Mouse (Mus musculus) limb, embryonic 14.5 days (tissue): ENCODE measurements at regions not wholly inside any gene's neighbourhood (a gene's known extent, or its start where the extent isn't known, plus 50 kb on each side); places are given as distances from the start of the nearest gene placed in this dataset.

Experiments used
- ATAC-seq: fragments of 200-750 bp; cut with Nextera tagmentation; 2 replicates; pipeline ENCODE4 v1.8.0; 2017; ENCODE audit warnings: low read depth, moderate number of reproducible peaks, moderate TSS enrichment; ENCODE audit not compliant: low FRiP score
- DNase-seq: peaks from one replicate; pipeline ENCODE4 v3.0.0-alpha.2; 2015; ENCODE audit warnings: low spot score
- H3K27ac ChIP-seq: fragments of 300-500 bp; sonication (generic); replicated peaks from 2 replicates; pipeline ENCODE4 v1.5.1; 2014; ENCODE audit warnings: low read depth, mild to moderate bottlenecking, low read length, moderate library complexity, mixed read lengths
- H3K27me3 ChIP-seq: fragments of 300-500 bp; sonication (generic); 2 replicates; pipeline ENCODE4 v1.6.1; 2014; ENCODE audit warnings: low read length, mixed read lengths; ENCODE audit not compliant: control insufficient read depth, insufficient read depth
- H3K36me3 ChIP-seq: fragments of 300-500 bp; sonication (generic); 2 replicates; pipeline ENCODE4 v1.6.1; 2014; ENCODE audit warnings: mild to moderate bottlenecking, low read length, moderate library complexity, mixed read lengths; ENCODE audit not compliant: control insufficient read depth, insufficient read depth
- H3K4me1 ChIP-seq: fragments of 300-500 bp; sonication (generic); 2 replicates; pipeline ENCODE4 v1.6.1; 2014; ENCODE audit warnings: antibody characterized with exemption, low read length, mixed read lengths; ENCODE audit not compliant: control insufficient read depth, insufficient read depth
- H3K4me2 ChIP-seq: fragments of 300-500 bp; sonication (generic); replicated peaks from 2 replicates; pipeline ENCODE4 v1.6.1; 2014; ENCODE audit warnings: low read depth, mild to moderate bottlenecking, low read length, moderate library complexity; ENCODE audit not compliant: severe bottlenecking
- H3K4me3 ChIP-seq: fragments of 300-500 bp; sonication (generic); replicated peaks from 2 replicates; pipeline ENCODE4 v1.5.1; 2014; ENCODE audit warnings: low read length
- H3K9ac ChIP-seq: fragments of 300-500 bp; sonication (generic); 2 replicates; pipeline ENCODE4 v1.6.1; 2014; ENCODE audit warnings: mild to moderate bottlenecking, low read depth, low read length, moderate library complexity; ENCODE audit not compliant: severe bottlenecking
- H3K9me3 ChIP-seq: fragments of 300-500 bp; sonication (generic); 2 replicates; pipeline ENCODE4 v1.6.1; 2016; ENCODE audit warnings: low read length; ENCODE audit not compliant: control insufficient read depth
- POLR2A ChIP-seq: fragments of 200-500 bp; IDR thresholded peaks from 2 replicates; pipeline ENCODE4 v1.8.0; 2012; ENCODE audit warnings: inconsistent platforms, mild to moderate bottlenecking, moderate library complexity, borderline replicate concordance; ENCODE audit not compliant: insufficient read depth, insufficient read length; ENCODE audit errors: extremely low read depth
- WGBS: fragments of 180-500 bp; shearing (Covaris S2); extraction: QIAGEN DNeasy Blood & Tissue Kit; methylation state at CpG from one replicate; pipeline ENCODE4 v1.1.7; 2014; 5-methylcytosine and 5-hydroxymethylcytosine counted together

GRCm38 (mm10) chr11:52533379-52533778 lies 137.2 kb downstream of the 9530068E07Rik start:
- Histone ChIP-seq H3K4me3 (no peak overlapping the region), H3K27me3 (0 out of 2 replicates have a peak, but pooled peaks cover 7% of the 10 kb centered on the region), H3K4me2 (no peak overlapping the region), H3K9me3 (no peaks in the 10 kb centered on the region), H3K4me1 (0 out of 2 replicates have a peak, but pooled peaks cover 4% of the 10 kb centered on the region), H3K9ac (no peak overlapping the region), H3K27ac (no peak overlapping the region), H3K36me3 (no peaks in the 10 kb centered on the region)
- no peak for TF ChIP-seq POLR2A
- ATAC-seq (no peak), DNase-seq (no peak)
- WGBS: 44% methylated on average over 5 of the region's 5 CpGs

- no peak overlapping the region for H3K4me3 ChIP-seq
- H3K27me3 ChIP-seq: 0 out of 2 replicates have a peak, but pooled peaks cover 7% of the 10 kb centered on the region
- no peaks in the 10 kb centered on the region for H3K36me3 ChIP-seq
- no peak overlapping the region for H3K4me2 ChIP-seq
- no peak overlapping the region for H3K27ac ChIP-seq
- no peak overlapping the region for H3K9ac ChIP-seq
- no peak for ATAC-seq
- 0 out of 2 replicates have a peak, but pooled peaks cover 6% of the 10 kb centered on the region for H3K4me1 ChIP-seq
- 45% methylated on average over 13 of the region's 13 CpGs for WGBS
- no peak for DNase-seq
- no peaks in the 10 kb centered on the region for H3K9me3 ChIP-seq
- no peak for TF ChIP-seq POLR2A
Measured at GRCm38 (mm10) chr11:52534586-52534985, 138.4 kb downstream of the 9530068E07Rik start.

GRCm38 (mm10) chr11:52536211-52536610 lies 140.0 kb downstream of the 9530068E07Rik start:
- no peak for ATAC-seq

GRCm38 (mm10) chr11:52536841-52537240 lies 140.6 kb downstream of the 9530068E07Rik start:
- 67% methylated on average over 11 of the region's 11 CpGs for WGBS
- no peak overlapping the region for H3K4me2 ChIP-seq
- no peak overlapping the region for H3K9ac ChIP-seq
- no peak overlapping the region for H3K27ac ChIP-seq
- ATAC-seq (no peak), DNase-seq (no peak)
- H3K4me1 ChIP-seq: 0 out of 2 replicates have a peak, but pooled peaks cover 11% of the 10 kb centered on the region
- no peak for TF ChIP-seq POLR2A
- H3K9me3 ChIP-seq: no peaks in the 10 kb centered on the region
- no peaks in the 10 kb centered on the region for H3K36me3 ChIP-seq
- H3K4me3 ChIP-seq: no peak overlapping the region
- 0 out of 2 replicates have a peak, but pooled peaks cover 7% of the 10 kb centered on the region for H3K27me3 ChIP-seq

More at GRCm38 (mm10) chr11:52536211-52536610, 140.0 kb downstream of the 9530068E07Rik start:
- no peak overlapping the region for H3K9ac ChIP-seq
- no peaks in the 10 kb centered on the region for H3K36me3 ChIP-seq
- H3K4me3 ChIP-seq: no peak overlapping the region
- H3K4me1 ChIP-seq: 0 out of 2 replicates have a peak, but pooled peaks cover 11% of the 10 kb centered on the region
- no peaks in the 10 kb centered on the region for H3K9me3 ChIP-seq
- no peak for DNase-seq
- 73% methylated on average over 2 of the region's 2 CpGs for WGBS
- H3K4me2 ChIP-seq: no peak overlapping the region
- 0 out of 2 replicates have a peak, but pooled peaks cover 7% of the 10 kb centered on the region for H3K27me3 ChIP-seq
- no peak overlapping the region for H3K27ac ChIP-seq
- TF ChIP-seq POLR2A: no peak

- Histone ChIP-seq H3K4me2 (no peak overlapping the region), H3K9me3 (no peaks in the 10 kb centered on the region), H3K27me3 (0 out of 2 replicates have a peak, but pooled peaks cover 7% of the 10 kb centered on the region), H3K36me3 (no peaks in the 10 kb centered on the region), H3K4me3 (no peak overlapping the region), H3K27ac (no peak overlapping the region), H3K4me1 (0 out of 2 replicates have a peak, but pooled peaks cover 11% of the 10 kb centered on the region), H3K9ac (no peak overlapping the region)
- 50% methylated on average over 4 of the region's 4 CpGs for WGBS
- ATAC-seq (no peak), DNase-seq (no peak)
- no peak for TF ChIP-seq POLR2A
Measured at GRCm38 (mm10) chr11:52537819-52538435, 141.7 kb downstream of the 9530068E07Rik start.

GRCm38 (mm10) chr11:52541210-52541609 lies 145.0 kb downstream of the 9530068E07Rik start:
- Histone ChIP-seq H3K9ac (no peak overlapping the region), H3K27me3 (no peaks in the 10 kb centered on the region), H3K4me1 (0 out of 2 replicates have a peak, but pooled peaks cover 7% of the 10 kb centered on the region), H3K4me3 (no peak overlapping the region), H3K27ac (no peak overlapping the region), H3K9me3 (no peaks in the 10 kb centered on the region), H3K36me3 (no peaks in the 10 kb centered on the region), H3K4me2 (no peak overlapping the region)
- WGBS: 38% methylated on average over 5 of the region's 5 CpGs
- DNase-seq: no peak
- TF ChIP-seq POLR2A: no peak
- ATAC-seq: no peak
